Mouse (Mus musculus) intestine, embryonic 14.5 days (tissue): ENCODE measurements around the gene Ndufa13. TPM values are rescaled to one million over a fixed set of nuclear protein-coding genes. Genes with fewer than 3 reads are reported as not detected.
A peak's percentile ranks its signal among the peaks of the same experiment; 100 is the strongest.

ENCODE experiments used
- ATAC-seq: fragments of 200-750 bp; cut with Nextera tagmentation; replicated peaks from 2 replicates; pipeline ENCODE4 v1.8.0; 2017; ENCODE audit warnings: low read depth, moderate number of reproducible peaks, moderate TSS enrichment, moderate library complexity; ENCODE audit not compliant: low FRiP score, low TSS enrichment
- DNase-seq: peaks from one replicate; pipeline ENCODE4 v3.0.0-alpha.2; 2018; ENCODE audit warnings: low spot score
- H3K27ac ChIP-seq: fragments of 300-500 bp; sonication (generic); 2 replicates; pipeline ENCODE4 v1.5.1; 2014; ENCODE audit warnings: low read depth, mild to moderate bottlenecking, control low read depth
- H3K27me3 ChIP-seq: fragments of 300-500 bp; sonication (generic); replicated peaks from 2 replicates; pipeline ENCODE4 v1.6.1; 2014; ENCODE audit warnings: low read length, control low read depth; ENCODE audit not compliant: control insufficient read depth, insufficient read depth
- H3K36me3 ChIP-seq: fragments of 300-500 bp; sonication (generic); 2 replicates; pipeline ENCODE4 v1.6.1; 2014; ENCODE audit warnings: low read length, control low read depth; ENCODE audit not compliant: control insufficient read depth, insufficient read depth
- H3K4me1 ChIP-seq: fragments of 300-500 bp; sonication (generic); replicated peaks from 2 replicates; pipeline ENCODE4 v1.6.1; 2014; ENCODE audit warnings: low read length, control low read depth, mixed read lengths; ENCODE audit not compliant: control insufficient read depth, insufficient read depth
- H3K4me2 ChIP-seq: fragments of 300-500 bp; sonication (generic); 2 replicates; pipeline ENCODE4 v1.6.1; 2014; ENCODE audit warnings: low read length
- H3K4me3 ChIP-seq: fragments of 300-500 bp; sonication (generic); 2 replicates; pipeline ENCODE4 v1.5.1; 2014; ENCODE audit warnings: low read depth, low read length, control low read depth, mixed read lengths
- H3K9ac ChIP-seq: fragments of 300-500 bp; sonication (generic); 2 replicates; pipeline ENCODE4 v1.6.1; 2014; ENCODE audit warnings: mild to moderate bottlenecking, low read length
- H3K9me3 ChIP-seq: fragments of 300-500 bp; sonication (generic); 2 replicates; pipeline ENCODE4 v1.6.1; 2016; ENCODE audit warnings: low read length, control low read depth; ENCODE audit not compliant: control insufficient read depth
- WGBS: fragments of 180-500 bp; shearing (Covaris S2); extraction: QIAGEN DNeasy Blood & Tissue Kit; methylation state at CpG from one replicate; pipeline ENCODE4 v1.1.7; 2014; 5-methylcytosine and 5-hydroxymethylcytosine counted together
- polyA plus RNA-seq: library from polyadenylated mRNA; unstranded; fragments of >200 nt; fragmentation: Nextera tagmentation; extraction: Ambion mirVana; gene quantifications from 2 replicates; pipeline ENCODE4 v1.2.1, GENCODE M21; 2014

The Ndufa13 gene
- polyA plus RNA-seq, 1 experiment from 2014 or later, result 222 TPM

DNA sequence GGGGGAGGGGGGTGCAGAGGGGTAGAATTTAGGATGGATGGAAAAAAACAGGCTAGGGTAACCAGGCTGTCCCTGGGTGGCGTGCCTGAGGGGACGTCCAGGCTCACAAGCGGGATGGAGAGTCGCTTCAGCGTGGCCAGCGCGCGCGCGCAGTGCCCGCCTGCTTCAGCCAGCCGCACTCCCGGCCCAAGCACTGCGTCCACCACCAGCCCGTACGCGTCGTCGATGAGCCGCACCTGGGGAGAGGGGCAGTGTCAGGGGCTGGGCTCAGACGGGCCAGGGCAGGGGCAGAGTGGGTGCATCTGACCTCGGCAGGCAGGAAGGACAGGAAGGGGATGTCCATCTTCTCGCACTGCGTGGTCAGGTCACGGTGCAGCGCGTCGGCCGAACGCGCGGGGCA lies 13.5 kb downstream of the Ndufa13 start:
- H3K27me3 ChIP-seq, result peaks cover 71% of the 10 kb centered on the region
- H3K36me3 ChIP-seq, result peaks cover 9% of the 10 kb centered on the region
- 0 out of 2 replicates have a peak, but pooled peaks have one; percentile 5 for ATAC-seq
- peak overlapping the region; percentile 22 for H3K4me3 ChIP-seq
- H3K4me1 ChIP-seq, result peaks cover 20% of the 10 kb centered on the region
- no peaks in the 10 kb centered on the region for H3K9me3 ChIP-seq
- H3K27ac ChIP-seq, result no peak overlapping the region
- peak overlapping the region; percentile 41 for H3K4me2 ChIP-seq
- H3K9ac ChIP-seq, result no peak overlapping the region
- DNase-seq, result no peak
- WGBS, result 4% methylated on average over 24 of the region's 32 CpGs

DNA sequence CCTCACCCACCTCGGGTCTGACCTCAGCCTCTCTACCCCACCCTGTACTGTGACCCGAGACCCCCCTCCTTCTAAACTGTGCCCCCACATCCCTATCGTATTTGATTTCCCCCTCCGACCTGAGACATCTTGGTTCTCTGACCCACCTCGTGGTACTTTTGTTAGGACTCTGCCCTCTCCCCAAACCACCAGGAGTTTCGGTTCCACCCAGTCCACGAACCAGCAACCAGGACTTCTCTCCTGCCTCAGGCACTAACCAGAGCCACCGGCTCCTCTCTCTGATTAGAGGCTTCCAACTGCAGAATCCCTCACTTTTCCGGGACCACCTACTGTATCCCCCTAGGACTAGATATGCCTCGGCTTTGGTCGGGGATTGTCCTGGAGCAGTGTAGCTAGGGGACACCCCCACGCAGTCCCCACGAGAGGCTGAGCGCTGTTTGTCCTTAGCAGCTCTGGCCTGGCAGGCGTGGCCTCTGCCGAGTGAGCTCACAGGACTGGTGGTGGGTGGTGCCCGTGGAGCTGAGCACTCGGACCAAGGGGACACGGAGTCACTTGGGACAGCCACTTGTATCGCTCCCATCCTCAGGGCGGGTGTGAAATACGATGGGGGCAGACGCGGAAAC lies 14.0 kb downstream of the Ndufa13 start:
- Histone ChIP-seq H3K4me1 (peaks cover 20% of the 10 kb centered on the region), H3K36me3 (peaks cover 4% of the 10 kb centered on the region), H3K9ac (no peak overlapping the region), H3K4me3 (peak overlapping the region; percentile 22), H3K4me2 (peak overlapping the region; percentile 41), H3K9me3 (no peaks in the 10 kb centered on the region), H3K27ac (no peak overlapping the region), H3K27me3 (peaks cover 76% of the 10 kb centered on the region)
- no peak for DNase-seq
- ATAC-seq, result no peak
- 8% methylated on average over 24 of the region's 24 CpGs for WGBS

DNA sequence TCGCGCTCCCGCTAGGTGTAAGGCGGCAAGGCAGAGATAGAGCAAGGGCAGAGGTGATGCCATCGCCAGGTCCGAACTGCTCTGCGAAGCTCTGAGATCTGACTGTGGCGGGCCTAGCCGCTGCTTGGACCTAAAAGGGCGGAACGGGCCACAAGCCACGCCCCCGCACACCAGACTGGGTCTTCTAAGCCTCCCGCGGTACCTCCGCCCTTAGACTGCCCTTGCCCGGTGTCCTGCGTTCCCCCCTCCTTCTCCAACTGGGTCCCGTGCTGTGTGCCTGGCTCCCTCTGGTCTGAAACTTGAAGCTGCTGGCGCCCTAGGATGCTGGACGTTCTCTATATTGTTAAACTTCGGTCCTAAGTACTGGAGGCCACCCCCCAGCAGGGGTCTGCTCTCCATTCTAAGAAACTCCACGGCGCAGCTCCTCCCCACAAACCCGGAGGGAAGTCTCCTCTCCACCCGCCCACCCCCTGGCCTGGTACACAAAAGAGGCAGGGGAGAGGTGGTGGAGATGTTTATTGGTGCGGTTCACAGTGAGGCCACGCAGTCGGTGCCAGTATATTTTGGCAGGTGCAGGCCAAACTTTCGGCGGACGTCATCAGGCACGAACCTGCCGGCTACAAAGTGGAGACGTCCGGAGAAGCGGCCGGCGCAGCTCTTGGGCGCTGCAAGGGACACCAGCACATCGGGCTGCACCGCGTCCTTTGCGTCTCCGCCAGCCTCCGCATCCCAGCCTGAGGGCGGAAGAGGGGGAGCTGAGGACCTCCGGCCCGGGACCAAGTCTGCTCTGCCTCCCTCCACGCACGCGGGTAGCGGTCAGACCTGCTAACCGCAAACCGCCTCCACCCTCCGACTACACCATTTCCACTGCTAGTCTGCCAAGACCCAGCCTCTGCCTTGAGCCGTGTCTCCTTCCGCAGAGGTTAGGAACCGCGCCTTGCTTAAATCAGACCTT lies 14.8 kb downstream of the Ndufa13 start, which contains the start of gene Cilp2:
Gene Cilp2, minus strand, starts transcription at position 399 of the 955 bp plus-strand sequence.
- H3K9ac ChIP-seq, result no peak within 1 kb of the TSS
- no peak within 1 kb of the TSS for H3K27ac ChIP-seq
- no peak for ATAC-seq
- 1% methylated on average over 58 of the region's 60 CpGs for WGBS
- DNase-seq, result peak; percentile 76
- H3K4me2 ChIP-seq, result peak within 1 kb of the TSS; percentile 41
- H3K4me3 ChIP-seq, result peak within 1 kb of the TSS; percentile 23
- 0 out of 2 replicates have a peak, but pooled peaks cover 2% of the 10 kb centered on the region for H3K36me3 ChIP-seq
- H3K4me1 ChIP-seq, result peaks cover 20% of the 10 kb centered on the region
- peaks cover 84% of the 10 kb centered on the region for H3K27me3 ChIP-seq
- no peaks in the 10 kb centered on the region for H3K9me3 ChIP-seq

DNA sequence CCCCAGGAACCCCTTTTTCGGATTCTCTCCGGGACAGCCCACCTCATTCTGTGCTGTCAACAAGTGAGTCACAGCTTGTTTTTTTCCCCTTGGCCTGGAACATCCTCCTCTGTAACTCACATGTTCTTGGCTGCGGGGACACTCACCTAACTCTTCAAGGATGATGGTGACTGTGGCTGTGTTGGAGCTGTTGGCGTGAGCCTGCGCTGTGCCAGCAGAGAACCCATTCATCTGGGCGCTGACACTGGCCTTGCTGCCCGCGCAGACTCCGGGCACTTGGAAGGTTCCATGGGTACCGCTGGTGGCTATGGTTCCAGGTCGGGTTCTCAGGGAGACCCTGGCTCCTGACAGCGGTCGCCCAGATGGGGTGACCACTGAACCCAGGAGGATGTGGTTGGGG lies 18.2 kb downstream of the Ndufa13 start:
- H3K9me3 ChIP-seq, result no peaks in the 10 kb centered on the region; the same call in 1 of the 2 replicates
- H3K4me3 ChIP-seq, result no peak overlapping the region
- no peak overlapping the region for H3K4me2 ChIP-seq
- WGBS, result 64% methylated on average over 13 of the region's 13 CpGs
- H3K9ac ChIP-seq, result no peak overlapping the region
- ATAC-seq (no peak), DNase-seq (no peak)
- H3K27ac ChIP-seq, result no peak overlapping the region
- peaks cover 20% of the 10 kb centered on the region for H3K4me1 ChIP-seq
- no peaks in the 10 kb centered on the region for H3K36me3 ChIP-seq
- H3K27me3 ChIP-seq, result peaks cover 100% of the 10 kb centered on the region

DNA sequence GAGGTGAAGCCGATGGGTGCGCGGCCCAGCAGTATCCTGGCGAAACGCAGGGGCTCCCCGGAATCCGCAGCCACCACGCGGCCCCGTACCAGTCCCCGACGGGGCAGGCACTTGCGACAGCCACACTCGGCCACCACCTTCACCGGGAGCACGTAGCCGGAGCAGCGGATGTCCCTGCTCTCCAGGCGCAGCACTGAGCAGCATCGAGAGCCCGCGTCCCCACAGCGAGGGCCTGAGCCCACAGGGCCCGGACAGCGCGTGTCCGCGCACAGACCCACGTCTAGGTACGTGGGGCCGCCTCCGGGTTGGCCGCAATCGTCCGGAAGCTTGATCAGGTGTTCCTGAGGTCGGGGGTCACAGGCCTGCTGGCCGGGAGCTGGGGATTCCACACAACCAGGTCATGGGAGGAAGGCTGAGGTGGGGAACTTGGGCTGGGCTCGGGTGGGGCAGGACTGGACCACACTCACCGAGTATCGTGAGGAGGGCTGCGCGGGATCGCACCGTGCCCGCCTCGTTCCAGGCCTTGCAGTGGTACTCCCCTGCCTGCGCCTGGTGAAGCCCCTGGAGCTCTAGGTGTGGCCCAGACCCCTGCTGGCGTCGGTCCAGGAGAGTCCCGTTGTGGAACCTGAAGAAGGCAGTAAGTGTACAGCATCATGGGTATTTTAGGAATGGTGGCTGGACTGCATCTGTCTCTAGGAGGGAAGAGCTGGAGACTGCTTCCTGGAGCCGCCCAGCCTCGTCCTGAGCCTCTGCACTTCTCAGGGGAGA lies 19.3 kb downstream of the Ndufa13 start:
- no peak for ATAC-seq
- H3K4me1 ChIP-seq, result peaks cover 11% of the 10 kb centered on the region
- peaks cover 97% of the 10 kb centered on the region for H3K27me3 ChIP-seq
- peak overlapping the region; percentile 41 for H3K4me3 ChIP-seq
- DNase-seq, result no peak
- H3K36me3 ChIP-seq, result no peaks in the 10 kb centered on the region
- H3K9ac ChIP-seq, result no peak overlapping the region
- 15% methylated on average over 52 of the region's 52 CpGs for WGBS
- H3K27ac ChIP-seq, result no peak overlapping the region
- peak overlapping the region; percentile 53 for H3K4me2 ChIP-seq
- no peaks in the 10 kb centered on the region; the same call in 1 of the 2 replicates for H3K9me3 ChIP-seq

- Histone ChIP-seq H3K4me1 (peaks cover 4% of the 10 kb centered on the region; the same call in 1 of the 2 replicates), H3K9me3 (no peaks in the 10 kb centered on the region; the same call in 1 of the 2 replicates), H3K27ac (no peak overlapping the region), H3K4me2 (peak overlapping the region; percentile 53), H3K27me3 (peaks cover 93% of the 10 kb centered on the region), H3K4me3 (peak overlapping the region; percentile 41), H3K9ac (peak overlapping the region; percentile 11; the same call in 1 of the 2 replicates), H3K36me3 (no peaks in the 10 kb centered on the region)
- no peak for DNase-seq
- WGBS, result 6% methylated on average over 103 of the region's 103 CpGs
- ATAC-seq, result peak; percentile 40; the same call in 1 of the 2 replicates
These were observed 20.2 kb downstream of the Ndufa13 start for GRCm38 (mm10) chr8:69882021-69882756.

DNA sequence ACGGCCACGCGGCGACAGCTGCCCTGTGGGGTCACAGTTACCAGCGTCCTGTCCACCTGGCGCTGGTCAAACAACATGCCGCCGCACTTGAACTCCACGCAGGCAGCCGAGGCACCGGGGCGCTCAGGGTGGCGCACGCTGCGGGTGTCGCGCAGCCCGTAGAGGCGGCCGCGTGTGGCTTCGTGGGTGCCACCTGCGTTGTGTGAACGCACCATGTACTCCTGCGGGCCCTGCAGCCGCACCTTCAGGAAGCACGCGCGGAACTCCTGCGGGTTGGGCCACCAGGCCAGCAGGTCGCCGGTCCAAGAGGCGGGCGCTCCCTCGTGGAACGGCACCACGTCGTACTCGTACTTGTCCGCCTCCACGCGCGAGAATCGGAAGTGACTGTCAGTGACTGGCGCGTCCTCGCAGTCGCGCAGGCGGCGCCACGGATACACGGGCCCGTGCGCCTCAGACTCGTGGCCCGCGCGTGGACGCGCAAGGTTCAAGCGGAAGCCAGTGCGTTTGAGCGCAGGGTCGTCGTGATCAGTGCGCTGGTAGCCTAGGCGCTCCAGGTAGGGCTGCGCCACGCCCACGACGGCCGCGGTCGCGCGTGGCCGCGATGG lies 21.0 kb downstream of the Ndufa13 start:
- ATAC-seq, result peak; percentile 2; the same call in 1 of the 2 replicates
- H3K4me1 ChIP-seq, result peaks cover 4% of the 10 kb centered on the region; the same call in 1 of the 2 replicates
- H3K4me3 ChIP-seq, result peak overlapping the region; percentile 41
- 23% methylated on average over 73 of the region's 79 CpGs for WGBS
- peaks cover 87% of the 10 kb centered on the region for H3K27me3 ChIP-seq
- H3K4me2 ChIP-seq, result peak overlapping the region; percentile 53
- H3K9me3 ChIP-seq, result no peaks in the 10 kb centered on the region; the same call in 1 of the 2 replicates
- H3K9ac ChIP-seq, result peak overlapping the region; percentile 11; the same call in 1 of the 2 replicates
- H3K27ac ChIP-seq, result no peak overlapping the region
- H3K36me3 ChIP-seq, result no peaks in the 10 kb centered on the region
- no peak for DNase-seq
